Mouse (Mus musculus) kidney, embryonic 15.5 days (tissue): ENCODE measurements at regions not wholly inside any gene's neighbourhood (a gene's known extent, or its start where the extent isn't known, plus 50 kb on each side); places are given as distances from the start of the nearest gene placed in this dataset.
"Not testable (repeated sequence)": the region's sequence is repeated elsewhere in the genome, so short reads cannot be mapped to it uniquely, and the experiment has no call there.

ENCODE experiments used
- ATAC-seq: fragments of 200-750 bp; cut with Nextera tagmentation; replicated peaks from 2 replicates; pipeline ENCODE4 v1.8.0; 2017; ENCODE audit warnings: moderate TSS enrichment; ENCODE audit not compliant: low FRiP score
- H3K27ac ChIP-seq: fragments of 300-500 bp; sonication (generic); 2 replicates; pipeline ENCODE4 v1.5.1; 2015; ENCODE audit warnings: mild to moderate bottlenecking, inconsistent platforms
- H3K27me3 ChIP-seq: fragments of 300-500 bp; sonication (generic); 2 replicates; pipeline ENCODE4 v1.6.1; 2015; ENCODE audit warnings: inconsistent platforms
- H3K36me3 ChIP-seq: fragments of 300-500 bp; sonication (generic); 2 replicates; pipeline ENCODE4 v1.6.1; 2015; ENCODE audit warnings: inconsistent platforms
- H3K4me1 ChIP-seq: fragments of 300-500 bp; sonication (generic); 2 replicates; pipeline ENCODE4 v1.6.1; 2015; ENCODE audit warnings: inconsistent platforms
- H3K4me2 ChIP-seq: fragments of 300-500 bp; sonication (generic); 2 replicates; pipeline ENCODE4 v1.6.1; 2015; ENCODE audit warnings: moderate library complexity, mild to moderate bottlenecking, inconsistent platforms
- H3K4me3 ChIP-seq: fragments of 300-500 bp; sonication (generic); replicated peaks from 2 replicates; pipeline ENCODE4 v1.5.1; 2015; ENCODE audit warnings: mild to moderate bottlenecking, inconsistent platforms
- H3K9ac ChIP-seq: fragments of 300-500 bp; sonication (generic); 2 replicates; pipeline ENCODE4 v1.6.1; 2015; ENCODE audit warnings: mild to moderate bottlenecking, inconsistent platforms
- H3K9me3 ChIP-seq: fragments of 300-500 bp; sonication (generic); replicated peaks from 2 replicates; pipeline ENCODE4 v1.6.1; 2016; ENCODE audit warnings: inconsistent platforms
- WGBS: fragments of 180-500 bp; shearing (Covaris S2); methylation state at CpG from one replicate; pipeline ENCODE4 v1.1.7; 2015; ENCODE audit warnings: mixed read lengths; 5-methylcytosine and 5-hydroxymethylcytosine counted together

- no peaks in the 10 kb centered on the region for H3K4me1 ChIP-seq
- no peak overlapping the region for H3K4me3 ChIP-seq
- H3K9ac ChIP-seq, result no peak overlapping the region
- H3K27ac ChIP-seq, result no peak overlapping the region
- H3K27me3 ChIP-seq, result no peaks in the 10 kb centered on the region
- H3K36me3 ChIP-seq, result no peaks in the 10 kb centered on the region
- 85% methylated on average over 5 of the region's 5 CpGs for WGBS
- no peak overlapping the region for H3K4me2 ChIP-seq
- ATAC-seq, result no peak
- H3K9me3 ChIP-seq, result no peaks in the 10 kb centered on the region
These were observed 438.4 kb upstream of the Jmjd1c start for GRCm38 (mm10) chr10:66657520-66657919.

- Histone ChIP-seq H3K4me3 (no peak overlapping the region), H3K4me2 (no peak overlapping the region), H3K27me3 (no peaks in the 10 kb centered on the region), H3K9me3 (peaks cover 8% of the 10 kb centered on the region), H3K9ac (no peak overlapping the region), H3K4me1 (no peaks in the 10 kb centered on the region), H3K36me3 (no peaks in the 10 kb centered on the region), H3K27ac (no peak overlapping the region)
- WGBS, result 81% methylated on average over 6 of the region's 6 CpGs
- no peak for ATAC-seq
These were observed 412.8 kb upstream of the Jmjd1c start for GRCm38 (mm10) chr10:66683160-66683559.

- 77% methylated on average over 2 of the region's 2 CpGs for WGBS
- not testable (repeated sequence) for H3K27ac ChIP-seq, H3K4me2 ChIP-seq, H3K9ac ChIP-seq, H3K27me3 ChIP-seq, ATAC-seq, H3K36me3 ChIP-seq, H3K4me3 ChIP-seq, H3K4me1 ChIP-seq
- peaks cover 14% of the 10 kb centered on the region for H3K9me3 ChIP-seq
These were observed 406.7 kb upstream of the Jmjd1c start for GRCm38 (mm10) chr10:66689196-66689595.

GRCm38 (mm10) chr10:66694549-66695285, 401.2 kb upstream of the Jmjd1c start:
- no peaks in the 10 kb centered on the region for H3K27me3 ChIP-seq
- no peak overlapping the region for H3K4me2 ChIP-seq
- H3K4me1 ChIP-seq, result no peaks in the 10 kb centered on the region
- H3K9me3 ChIP-seq, result 0 out of 2 replicates have a peak, but pooled peaks cover under 1% of the 10 kb centered on the region
- no peak overlapping the region for H3K27ac ChIP-seq
- no peaks in the 10 kb centered on the region for H3K36me3 ChIP-seq
- ATAC-seq, result no peak
- H3K9ac ChIP-seq, result no peak overlapping the region
- no peak overlapping the region for H3K4me3 ChIP-seq
- 88% methylated on average over 11 of the region's 11 CpGs for WGBS

- 91% methylated on average over 9 of the region's 9 CpGs for WGBS
- not testable (repeated sequence) for H3K9me3 ChIP-seq, H3K36me3 ChIP-seq, H3K4me2 ChIP-seq, H3K27me3 ChIP-seq, H3K9ac ChIP-seq, H3K4me1 ChIP-seq, H3K27ac ChIP-seq, H3K4me3 ChIP-seq, ATAC-seq
These were observed 381.0 kb upstream of the Jmjd1c start for GRCm38 (mm10) chr10:66714926-66715325.

GRCm38 (mm10) chr10:66717909-66718308, 378.0 kb upstream of the Jmjd1c start:
- no peak overlapping the region for H3K4me3 ChIP-seq
- no peak overlapping the region for H3K4me2 ChIP-seq
- 75% methylated on average over 7 of the region's 7 CpGs for WGBS
- no peak for ATAC-seq
- no peaks in the 10 kb centered on the region for H3K36me3 ChIP-seq
- no peaks in the 10 kb centered on the region for H3K4me1 ChIP-seq
- H3K9ac ChIP-seq, result no peak overlapping the region
- H3K27ac ChIP-seq, result no peak overlapping the region
- no peaks in the 10 kb centered on the region for H3K27me3 ChIP-seq
- peaks cover 4% of the 10 kb centered on the region for H3K9me3 ChIP-seq

- 94% methylated on average over 11 of the region's 11 CpGs for WGBS
- H3K27ac ChIP-seq, result no peak overlapping the region
- ATAC-seq, result no peak
These were observed 376.1 kb upstream of the Jmjd1c start for GRCm38 (mm10) chr10:66719796-66720195.

GRCm38 (mm10) chr10:66733631-66734030, 362.3 kb upstream of the Jmjd1c start:
- no peak for ATAC-seq
- Histone ChIP-seq H3K27me3 (no peaks in the 10 kb centered on the region), H3K4me1 (no peaks in the 10 kb centered on the region), H3K36me3 (no peaks in the 10 kb centered on the region), H3K4me3 (no peak overlapping the region), H3K4me2 (no peak overlapping the region), H3K9me3 (0 out of 2 replicates have a peak, but pooled peaks cover 6% of the 10 kb centered on the region), H3K27ac (no peak overlapping the region), H3K9ac (no peak overlapping the region)
- whole genome bisulfite sequencing, result 88% methylated on average over 5 of the region's 5 CpGs

More at GRCm38 (mm10) chr10:66719796-66720195, 376.1 kb upstream of the Jmjd1c start:
- H3K27me3 ChIP-seq, result no peaks in the 10 kb centered on the region
- no peaks in the 10 kb centered on the region for H3K4me1 ChIP-seq
- no peak overlapping the region for H3K9ac ChIP-seq
- H3K4me2 ChIP-seq, result no peak overlapping the region
- H3K4me3 ChIP-seq, result no peak overlapping the region
- H3K9me3 ChIP-seq, result peaks cover 4% of the 10 kb centered on the region; the same call in 1 of the 2 replicates
- H3K36me3 ChIP-seq, result no peaks in the 10 kb centered on the region

- no peaks in the 10 kb centered on the region for H3K27me3 ChIP-seq
- no peak overlapping the region for H3K4me2 ChIP-seq
- H3K9ac ChIP-seq, result no peak overlapping the region
- H3K4me3 ChIP-seq, result no peak overlapping the region
- 0 out of 2 replicates have a peak, but pooled peaks cover 2% of the 10 kb centered on the region for H3K9me3 ChIP-seq
- no peaks in the 10 kb centered on the region for H3K36me3 ChIP-seq
- no peaks in the 10 kb centered on the region for H3K4me1 ChIP-seq
- 62% methylated on average over 5 of the region's 5 CpGs for WGBS
- H3K27ac ChIP-seq, result no peak overlapping the region
- ATAC-seq, result no peak
These were observed 361.1 kb upstream of the Jmjd1c start for GRCm38 (mm10) chr10:66734853-66735252.

- Histone ChIP-seq H3K4me2 (no peak overlapping the region), H3K9me3 (no peaks in the 10 kb centered on the region), H3K4me3 (no peak overlapping the region), H3K27ac (no peak overlapping the region), H3K27me3 (no peaks in the 10 kb centered on the region), H3K36me3 (no peaks in the 10 kb centered on the region), H3K4me1 (no peaks in the 10 kb centered on the region), H3K9ac (no peak overlapping the region)
- WGBS, result 73% methylated on average over 7 of the region's 7 CpGs
- ATAC-seq, result no peak
These were observed 356.9 kb upstream of the Jmjd1c start for GRCm38 (mm10) chr10:66739017-66739416.

GRCm38 (mm10) chr10:66741819-66742218, 354.1 kb upstream of the Jmjd1c start:
- Histone ChIP-seq H3K4me3 (no peak overlapping the region), H3K27me3 (no peaks in the 10 kb centered on the region), H3K9ac (no peak overlapping the region), H3K36me3 (no peaks in the 10 kb centered on the region), H3K4me2 (no peak overlapping the region), H3K27ac (no peak overlapping the region), H3K9me3 (no peaks in the 10 kb centered on the region), H3K4me1 (no peaks in the 10 kb centered on the region)
- 64% methylated on average over 3 of the region's 3 CpGs for WGBS
- no peak for ATAC-seq

GRCm38 (mm10) chr10:66743254-66743653, 352.7 kb upstream of the Jmjd1c start:
- H3K4me3 ChIP-seq, result no peak overlapping the region
- no peaks in the 10 kb centered on the region for H3K27me3 ChIP-seq
- H3K27ac ChIP-seq, result no peak overlapping the region
- 89% methylated on average over 6 of the region's 6 CpGs for WGBS
- H3K36me3 ChIP-seq, result no peaks in the 10 kb centered on the region
- no peak overlapping the region for H3K4me2 ChIP-seq
- no peak for ATAC-seq
- H3K9me3 ChIP-seq, result no peaks in the 10 kb centered on the region
- H3K9ac ChIP-seq, result no peak overlapping the region
- H3K4me1 ChIP-seq, result no peaks in the 10 kb centered on the region

GRCm38 (mm10) chr10:66745871-66746270, 350.1 kb upstream of the Jmjd1c start:
- ATAC-seq, result no peak
- WGBS, result 93% methylated on average over 10 of the region's 10 CpGs
- no peaks in the 10 kb centered on the region for H3K4me1 ChIP-seq
- no peak overlapping the region for H3K4me2 ChIP-seq
- no peaks in the 10 kb centered on the region for H3K36me3 ChIP-seq
- H3K27me3 ChIP-seq, result no peaks in the 10 kb centered on the region
- H3K4me3 ChIP-seq, result no peak overlapping the region
- H3K27ac ChIP-seq, result no peak overlapping the region
- no peaks in the 10 kb centered on the region for H3K9me3 ChIP-seq
- no peak overlapping the region for H3K9ac ChIP-seq
